Mouse (Mus musculus) cerebellum, adult (tissue): ENCODE data around the gene Slc26a8.
"Not testable (repeated sequence)": the region's sequence is repeated elsewhere in the genome, so short reads cannot be mapped to it uniquely, and the experiment has no call there.

Experiments
- ATAC-seq: cut with Nextera tagmentation; 2 replicates; pipeline ENCODE4 v1.9.2; 2017; ENCODE audit warnings: mild to moderate bottlenecking, moderate library complexity, mixed read lengths; ENCODE audit not compliant: insufficient number of reproducible peaks, low FRiP score, low TSS enrichment

The Slc26a8 gene

DNA sequence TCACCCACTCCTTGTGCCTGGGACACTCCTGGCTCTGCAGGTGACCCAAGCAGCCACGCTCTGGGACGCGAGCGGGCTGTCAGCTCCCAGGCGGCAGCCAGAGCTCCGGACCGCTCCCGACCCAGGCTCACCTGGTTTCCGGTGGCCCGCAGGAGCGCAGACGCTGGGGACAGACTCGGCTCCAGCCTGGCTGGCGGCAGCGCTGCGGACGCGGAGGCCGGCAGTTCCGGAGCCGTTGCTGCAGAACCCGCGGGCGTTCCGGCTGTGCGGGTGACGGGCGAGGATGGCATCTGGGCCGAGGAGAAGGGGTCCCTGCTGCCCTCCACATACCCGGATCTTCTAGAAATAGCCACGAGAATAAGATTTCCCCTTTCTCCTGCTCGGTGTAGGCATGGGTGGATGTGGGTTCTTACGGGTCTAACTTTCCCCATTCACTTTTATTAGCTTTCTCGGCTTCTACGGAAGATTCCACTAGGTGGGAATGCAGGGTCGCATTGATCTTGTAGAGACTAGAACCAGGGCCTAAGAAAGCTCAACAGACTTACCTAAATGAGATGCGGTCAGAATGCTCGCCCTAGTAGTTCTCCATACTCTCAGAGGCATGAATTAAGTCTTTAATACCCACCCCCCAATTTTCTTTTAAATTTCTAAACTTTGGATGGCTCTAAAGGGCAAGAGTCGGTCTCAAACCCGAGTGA is at the start of gene Slc26a8:
Slc26a8 (minus strand) TSS at position 648 of the 698 bp plus-strand sequence.
- no peak for ATAC-seq

DNA sequence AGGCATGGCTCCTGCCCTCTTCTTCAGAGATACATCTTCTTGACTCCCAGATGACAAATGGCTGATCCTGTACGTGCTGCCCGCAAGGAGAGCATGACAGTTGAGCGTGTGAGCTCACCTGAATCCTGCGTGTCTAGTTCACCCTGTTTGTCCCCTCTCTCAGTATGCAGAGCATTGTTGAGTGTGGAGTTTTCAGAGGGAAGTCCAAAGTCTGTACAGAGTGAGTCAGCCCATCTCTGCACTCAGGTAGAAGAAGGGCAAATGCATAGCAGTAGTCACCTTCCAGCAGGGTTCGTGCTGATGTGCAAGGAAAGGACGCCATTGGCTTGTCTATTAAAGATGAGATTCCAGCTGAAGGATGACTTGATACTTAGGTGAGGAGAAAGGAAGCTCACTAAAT is 49.2 kb upstream of the Slc26a8 start:
- ATAC-seq: no peak

DNA sequence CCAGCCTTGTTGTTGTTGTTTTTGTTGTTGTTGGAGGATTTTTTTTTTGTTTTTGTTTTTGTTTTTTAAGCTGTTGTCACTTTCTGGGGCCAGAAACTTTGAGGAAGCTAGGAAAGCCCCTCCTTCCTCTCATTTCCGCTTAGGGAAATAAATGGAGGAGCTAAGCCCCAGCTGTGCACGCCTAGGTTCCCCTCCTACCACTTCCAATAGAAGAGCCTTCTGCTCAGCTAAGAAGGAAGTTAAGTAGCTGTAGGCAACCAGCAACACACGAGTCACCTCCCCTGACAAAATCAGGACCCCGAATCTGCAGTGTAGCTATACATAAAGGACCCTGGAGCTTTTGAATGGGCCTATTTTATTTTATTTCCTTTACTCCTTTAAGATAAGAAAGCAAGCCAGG is 47.9 kb upstream of the Slc26a8 start:
- ATAC-seq: no peak

DNA sequence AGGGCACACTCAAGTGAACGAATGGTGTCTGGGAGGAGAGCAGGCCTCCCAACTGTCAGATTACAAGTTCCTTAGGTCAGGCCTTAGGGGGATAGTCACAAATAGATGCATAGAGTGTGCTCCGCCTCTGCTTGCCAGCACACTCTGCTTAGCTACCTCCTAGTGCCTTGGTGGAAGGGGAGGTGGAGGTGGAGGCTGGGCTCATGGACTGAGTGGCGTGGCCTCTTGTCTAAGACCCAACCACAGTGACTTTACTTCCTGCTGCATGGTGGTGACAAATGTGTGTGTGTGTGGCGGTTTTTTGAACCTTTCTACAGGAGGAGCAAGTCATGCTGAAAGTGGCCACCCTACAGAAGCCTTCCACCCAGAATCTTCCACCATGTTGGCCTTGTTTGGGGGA is 46.5 kb upstream of the Slc26a8 start:
- ATAC-seq: no peak

DNA sequence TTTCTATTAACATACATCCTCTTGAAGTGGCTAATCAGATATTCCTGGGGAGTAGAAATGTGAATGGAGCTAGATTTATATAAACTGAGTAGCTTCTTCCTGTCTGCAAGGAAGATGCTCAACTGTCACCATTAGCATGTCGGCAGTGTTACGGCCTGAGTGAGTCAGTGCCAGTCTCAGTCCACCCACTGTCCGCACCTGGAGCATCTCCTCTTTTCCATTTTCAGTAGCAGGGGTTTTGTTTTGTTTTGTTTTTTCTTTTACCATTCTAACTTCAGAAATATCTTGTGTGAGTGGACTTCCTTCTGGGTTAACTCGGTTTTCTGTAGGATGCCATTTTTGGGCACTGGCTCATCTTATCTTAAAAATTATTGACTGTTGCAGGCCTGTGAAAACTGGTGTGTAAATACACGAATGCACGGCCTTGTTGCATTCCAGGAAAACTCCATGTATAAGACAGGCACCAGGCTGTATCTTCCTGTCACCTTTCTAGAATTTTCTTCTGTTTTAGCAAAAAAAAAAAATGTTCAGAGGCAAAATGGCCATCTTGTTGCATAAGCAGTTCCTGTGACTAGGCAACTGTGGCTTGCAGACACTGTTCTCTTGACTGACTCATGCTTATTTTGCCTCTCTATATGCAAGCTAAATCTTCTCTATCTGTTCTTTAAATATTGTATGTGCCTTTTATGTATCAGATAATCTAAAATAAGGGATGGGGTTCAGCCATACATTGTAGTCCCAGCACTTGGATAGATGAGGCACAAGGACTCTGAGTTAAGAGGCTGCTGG is 45.5 kb upstream of the Slc26a8 start:
- no peak for ATAC-seq

DNA sequence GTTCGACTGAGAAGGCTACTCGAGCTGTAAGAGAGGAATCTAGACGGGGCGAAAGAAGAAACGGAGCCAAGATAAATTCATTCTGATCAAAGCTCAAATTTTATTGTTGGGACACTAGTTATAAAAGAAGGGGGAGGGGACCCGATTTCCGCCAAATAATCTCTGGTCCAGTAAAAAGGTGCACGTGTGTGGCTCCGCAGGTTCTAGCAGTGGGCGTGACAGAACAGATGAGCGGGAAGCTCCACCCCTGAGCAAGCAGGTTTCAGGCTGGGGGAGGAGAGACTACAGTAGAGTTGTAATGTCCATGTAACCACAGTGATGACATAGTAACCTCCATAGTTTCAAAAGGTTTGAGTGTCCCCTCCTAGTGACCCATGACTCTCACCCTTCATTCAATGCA is 37.5 kb upstream of the Slc26a8 start:
- not testable (repeated sequence) for ATAC-seq

DNA sequence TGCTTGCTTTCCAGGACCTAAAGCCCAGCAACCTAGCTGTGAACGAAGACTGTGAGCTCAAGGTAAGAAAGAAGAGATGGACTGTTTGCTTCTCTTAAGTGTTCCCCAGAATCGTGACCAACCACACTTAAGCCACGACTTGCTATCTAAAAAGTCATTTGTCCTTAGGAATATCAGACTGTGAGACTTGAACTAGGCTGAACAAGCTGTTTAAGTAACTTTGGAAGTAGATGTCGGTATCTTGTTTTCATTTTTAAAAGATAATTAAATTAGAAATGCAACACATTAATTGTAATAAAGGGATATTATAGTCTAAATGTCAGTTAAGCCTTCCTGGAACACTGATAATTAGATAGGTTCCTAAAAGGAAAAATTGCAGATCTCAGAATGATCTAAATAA is 35.8 kb upstream of the Slc26a8 start, which contains the start of gene AC170998.1:
AC170998.1 (plus strand) TSS at position 301 of the 400 bp plus-strand sequence.
- no peak for ATAC-seq

DNA sequence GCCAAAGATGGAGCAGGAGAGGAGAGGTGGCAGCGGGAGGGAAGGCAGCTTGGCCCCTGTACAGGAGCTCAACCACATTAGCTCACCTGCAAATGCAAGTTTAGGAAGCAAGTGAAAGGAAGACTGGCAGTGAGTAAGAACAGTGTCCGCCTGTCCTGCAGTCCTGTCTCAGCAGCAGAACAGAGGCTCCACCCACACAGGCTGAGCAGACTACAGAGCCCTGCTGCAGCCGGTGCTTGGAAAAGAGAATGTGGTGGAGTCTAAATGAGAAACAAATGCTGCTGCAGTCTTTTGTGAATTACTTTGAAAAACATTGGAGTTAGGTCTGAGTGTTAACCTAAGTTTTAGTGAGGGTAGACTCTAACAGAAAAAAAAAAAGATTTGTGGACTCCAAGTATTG is 27.5 kb upstream of the Slc26a8 start:
- no peak for ATAC-seq

DNA sequence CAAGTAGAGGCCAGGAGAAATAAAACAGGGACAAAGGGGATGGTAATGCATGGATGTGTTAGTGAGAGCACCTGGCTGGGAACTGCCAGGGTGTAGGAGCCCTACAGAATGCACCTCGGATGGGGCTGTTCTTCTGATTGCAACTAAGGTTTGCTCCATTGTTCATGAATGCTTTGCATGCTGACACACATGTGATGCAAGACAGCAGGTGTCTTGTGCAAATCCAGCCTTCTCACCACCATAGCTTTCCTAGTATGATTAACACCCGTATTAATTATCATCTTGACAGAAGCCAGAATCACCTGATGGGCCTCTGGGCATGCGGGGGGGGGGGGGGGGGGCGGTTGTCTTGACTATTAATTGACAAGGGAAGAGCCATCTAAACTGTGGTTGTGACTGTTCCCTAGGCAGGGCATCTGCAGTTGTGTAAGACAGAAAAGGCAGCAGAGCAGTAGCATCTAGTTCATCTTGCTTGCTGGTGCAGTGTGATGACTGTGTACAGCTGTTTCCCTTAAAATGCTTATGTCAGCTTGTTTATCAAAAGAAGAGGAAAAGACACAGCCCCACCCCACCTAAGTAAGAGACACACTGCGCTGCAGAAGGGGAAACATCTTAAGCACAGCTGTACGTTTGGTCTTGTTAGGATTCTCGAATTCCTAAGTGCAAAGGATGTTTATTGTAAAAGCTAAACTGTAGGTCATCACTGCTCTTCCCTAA is 26.0 kb upstream of the Slc26a8 start:
- ATAC-seq: no peak

DNA sequence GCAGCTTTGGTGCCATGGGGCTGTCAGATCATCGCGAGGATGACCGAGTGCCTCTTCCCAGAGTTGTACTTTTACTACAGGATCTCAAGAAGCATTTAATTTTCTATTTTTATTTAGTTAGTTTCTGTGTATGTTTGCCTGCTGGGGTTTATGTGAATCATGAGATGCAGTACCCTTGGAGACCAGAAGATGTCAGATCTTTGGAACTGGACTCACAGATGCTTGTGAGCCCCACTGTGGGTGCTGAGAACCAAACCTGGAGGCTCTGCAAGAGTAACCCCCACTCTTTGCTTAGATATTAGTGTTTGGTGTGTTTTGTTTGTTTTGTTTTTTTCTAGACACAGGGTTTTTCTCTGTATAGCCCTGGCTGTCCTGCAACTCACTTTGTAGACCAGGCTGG is 24.0 kb upstream of the Slc26a8 start:
- no peak for ATAC-seq

DNA sequence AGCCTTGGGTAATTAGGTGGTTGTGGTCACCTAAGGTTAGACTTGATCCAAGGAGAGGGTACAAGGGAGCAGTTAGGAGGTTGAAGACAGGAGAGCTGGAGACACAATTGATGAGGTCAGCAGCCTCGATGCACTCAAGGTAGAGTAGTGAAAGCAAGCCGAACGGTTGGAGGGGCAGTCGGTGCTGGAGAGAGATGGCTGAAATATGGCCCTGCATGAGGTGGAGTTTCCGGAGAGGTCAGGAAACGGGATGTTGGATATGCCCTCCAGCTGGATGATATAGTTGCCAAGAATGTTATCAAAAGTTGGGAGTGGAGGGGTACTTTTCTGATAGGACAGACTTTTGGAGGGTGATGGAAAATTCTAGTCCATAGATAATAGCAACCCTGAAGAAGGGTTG is 22.3 kb upstream of the Slc26a8 start:
- ATAC-seq: no peak

DNA sequence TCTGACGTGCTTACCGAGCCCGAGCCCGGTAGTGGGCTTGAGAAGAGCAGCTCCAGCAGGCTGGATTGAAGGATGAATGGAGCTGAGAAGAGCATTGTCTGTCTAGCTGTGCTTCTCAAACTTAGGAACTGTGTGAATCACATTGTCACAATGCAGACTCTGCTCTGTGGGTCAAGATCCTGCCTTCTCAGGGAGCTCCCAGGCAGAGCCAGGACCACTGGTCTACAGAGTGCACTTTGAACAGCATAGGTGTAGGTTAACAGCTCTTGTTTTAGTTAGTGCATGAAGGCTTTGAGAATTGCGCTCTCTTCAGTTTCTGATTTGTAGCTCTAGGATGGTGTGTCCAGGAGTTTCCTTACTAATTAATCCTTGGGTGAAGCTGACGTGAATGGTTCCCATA is 21.2 kb upstream of the Slc26a8 start:
- ATAC-seq: no peak

DNA sequence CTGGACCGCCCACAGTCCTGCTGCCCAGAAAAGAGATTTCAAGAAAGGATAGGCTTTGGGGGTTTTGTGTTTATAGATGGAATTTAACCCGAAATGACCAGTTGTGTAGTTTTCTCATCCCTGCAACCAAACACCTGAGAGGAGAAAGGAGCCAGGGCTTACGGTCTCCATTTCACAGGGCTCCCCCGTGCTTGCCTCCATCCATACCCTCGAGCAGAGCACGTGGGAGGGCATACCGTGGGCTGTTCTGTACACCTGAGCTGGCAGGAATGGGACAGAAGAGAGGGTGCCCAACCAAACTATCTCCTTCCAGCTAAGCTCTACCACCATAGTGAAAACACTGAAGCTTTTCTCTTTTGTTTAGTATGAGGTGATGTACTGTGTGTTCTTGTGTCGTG is 20.3 kb upstream of the Slc26a8 start:
- no peak for ATAC-seq

DNA sequence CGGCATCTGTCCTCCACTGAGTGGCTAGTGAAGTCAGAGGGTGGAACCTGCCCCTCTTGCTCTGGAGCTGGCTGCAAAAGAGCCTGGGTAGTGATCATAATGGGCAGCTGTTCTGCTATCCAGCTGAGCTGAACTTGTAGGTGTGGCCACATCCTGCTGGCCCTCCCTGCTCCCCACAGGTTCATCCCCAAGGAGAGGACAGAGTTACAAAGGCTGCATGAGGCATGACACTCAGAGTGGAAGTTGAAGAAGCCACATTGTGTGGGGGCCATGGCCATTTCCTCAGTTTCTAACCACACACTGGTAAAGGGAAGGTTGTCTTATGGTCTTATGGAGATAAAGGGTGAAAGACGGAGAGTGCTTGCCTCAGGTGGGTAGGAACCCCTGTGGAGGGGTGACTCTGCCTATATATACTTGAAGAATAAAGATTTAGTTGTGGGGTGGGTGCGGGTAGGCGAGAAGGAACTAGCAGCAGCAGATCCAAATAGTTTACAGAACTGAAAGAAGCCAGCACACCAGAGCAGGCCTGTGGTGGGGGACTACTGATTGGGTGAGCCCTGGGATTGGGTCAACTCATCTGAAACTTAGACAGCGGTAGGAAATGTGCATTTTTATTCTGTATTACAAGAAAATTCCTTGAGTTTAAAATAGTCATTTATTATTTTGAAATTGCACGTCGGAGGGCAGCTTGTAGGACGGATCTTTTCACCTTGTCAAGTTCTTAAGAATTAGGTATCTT is 19.7 kb upstream of the Slc26a8 start:
- no peak for ATAC-seq

DNA sequence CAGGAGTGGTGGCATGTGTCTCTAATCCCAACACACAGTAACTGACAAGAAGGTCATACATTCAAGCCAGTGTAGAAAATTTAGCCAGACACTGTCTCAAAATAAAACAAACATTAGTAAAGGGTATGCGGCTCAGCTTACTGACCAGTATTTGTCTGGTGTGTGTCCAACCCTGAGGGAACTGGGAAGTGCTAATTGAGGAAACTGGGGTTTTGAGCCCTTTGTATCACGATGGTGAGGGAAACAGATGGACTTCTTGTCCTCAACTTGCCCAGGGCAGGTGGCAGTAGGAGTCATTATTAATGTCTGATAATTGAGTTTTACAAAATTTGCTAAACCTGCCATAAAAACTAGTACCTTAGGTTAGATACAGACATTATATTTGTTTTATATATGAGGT is 19.0 kb upstream of the Slc26a8 start:
- no peak for ATAC-seq

DNA sequence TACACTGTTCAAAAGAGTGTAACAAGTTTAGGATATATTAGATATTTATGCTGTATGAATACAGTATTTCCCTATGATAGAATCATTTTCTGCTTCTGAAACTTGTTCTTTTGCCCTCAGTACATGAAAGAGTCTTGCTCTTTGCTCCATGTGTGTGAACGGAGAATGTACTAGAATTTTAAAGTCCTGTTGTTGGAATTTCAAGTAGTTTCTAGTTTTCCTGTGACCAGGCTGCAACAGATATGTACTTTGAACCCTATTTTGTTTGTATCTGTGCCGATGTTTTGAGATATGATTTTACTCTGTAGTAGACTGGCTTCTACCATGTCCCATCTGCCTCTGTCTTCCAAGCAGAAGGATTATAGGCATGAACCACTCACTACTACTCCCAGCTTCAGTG is 17.8 kb upstream of the Slc26a8 start:
- no peak for ATAC-seq

DNA sequence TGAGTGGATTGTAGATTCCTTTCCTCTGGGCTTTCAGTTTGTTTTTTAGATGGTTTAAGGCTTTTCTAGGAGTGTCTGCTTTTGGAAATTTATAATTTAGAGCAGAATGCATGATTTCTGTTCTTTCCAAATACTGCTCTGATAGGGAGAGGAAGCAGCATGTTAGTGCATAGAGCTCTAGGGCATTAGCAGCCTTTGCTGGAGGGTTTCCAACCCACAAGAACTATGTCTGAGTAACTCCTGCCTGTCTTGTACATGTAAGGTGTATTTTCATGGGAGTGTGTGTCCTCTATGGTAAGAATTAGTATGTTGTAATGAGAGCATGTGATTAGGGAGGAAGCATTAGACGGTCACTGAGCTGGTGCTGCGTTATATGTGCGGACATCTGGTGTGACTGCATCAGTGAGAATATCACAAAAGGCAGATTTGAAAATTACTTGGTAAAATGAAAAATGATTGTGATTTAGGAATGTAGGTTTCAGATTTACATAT is 17.1 kb upstream of the Slc26a8 start:
- ATAC-seq: no peak

DNA sequence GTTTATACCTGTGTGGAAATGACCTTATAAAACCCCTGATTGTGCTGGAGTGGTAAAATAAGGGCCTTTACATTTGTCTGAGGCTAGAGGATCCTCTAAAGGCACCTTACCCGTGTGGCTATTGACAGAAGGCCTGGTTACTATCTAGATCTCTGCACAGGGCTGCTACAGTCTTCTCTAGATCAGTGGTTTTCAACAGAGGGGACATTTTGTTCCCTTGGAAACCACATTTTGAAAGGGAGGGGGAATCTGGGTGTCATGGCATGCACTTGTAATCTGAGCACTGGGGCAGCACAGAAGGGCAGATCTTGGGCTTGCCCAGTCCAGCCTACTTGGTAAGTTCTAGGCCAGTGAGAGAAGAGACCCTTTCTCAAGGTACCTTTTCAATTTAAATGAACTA is 16.7 kb upstream of the Slc26a8 start:
- no peak for ATAC-seq

DNA sequence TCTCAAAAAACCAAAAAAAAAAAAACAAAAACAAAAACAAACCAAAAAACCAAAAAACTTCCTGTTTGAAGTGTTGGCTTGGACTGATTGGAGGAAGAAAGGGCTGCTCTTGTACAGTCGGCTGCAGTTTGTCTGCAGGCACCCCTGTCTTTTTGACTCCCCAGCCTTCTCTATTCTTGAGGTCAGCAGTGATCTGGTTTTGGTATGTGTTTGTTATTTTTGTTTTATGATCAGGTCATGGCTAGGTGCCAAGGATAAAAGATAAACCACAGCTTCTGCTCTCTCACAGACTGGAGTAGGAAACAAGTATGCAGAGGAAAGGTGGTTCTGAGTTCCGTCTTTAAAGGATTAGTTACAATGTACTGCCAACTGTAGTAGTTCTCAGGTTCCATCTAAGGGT is 12.6 kb upstream of the Slc26a8 start:
- ATAC-seq: no peak

DNA sequence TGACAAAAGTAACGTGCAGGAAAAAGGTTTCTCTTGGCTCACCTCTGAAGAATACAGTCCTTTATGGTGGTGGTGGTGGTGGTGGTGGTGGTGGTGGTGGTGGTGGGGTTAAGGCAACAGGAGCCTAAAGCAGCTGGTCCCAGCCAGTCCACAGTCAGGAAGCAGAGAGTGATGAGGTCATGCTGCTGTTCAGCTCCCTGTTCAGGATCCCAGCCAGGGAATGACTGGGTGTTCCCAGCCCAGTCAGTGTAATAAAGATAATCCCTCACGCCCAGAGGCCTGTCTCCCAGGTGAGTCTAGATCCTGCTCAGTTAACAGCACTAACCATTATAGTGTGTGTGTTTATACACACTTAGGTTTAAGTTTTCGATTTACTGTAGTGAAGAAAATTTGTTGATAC is 11.7 kb upstream of the Slc26a8 start:
- no peak for ATAC-seq
